ENCODE assay signal across 8 mouse cellular contexts in genomic region chr1:161251417-161252265, GRCm38 (mm10). TPM values are rescaled to one million over a fixed set of nuclear protein-coding genes. Genes with fewer than 3 reads are reported as not detected.
A peak's percentile ranks its signal among the peaks of the same experiment; 100 is the strongest.
DNase-seq lines count a peak whose midpoint lies in the region; ATAC-seq and TF ChIP-seq lines count a peak whose summit lies in the region.

No protein-coding gene starts in this region.

- no peak for TF ChIP-seq CTCF in left cerebral cortex, adult 2 months (IDR thresholded peaks at IDR 0.05)

- no peaks in the 10 kb centered on the region for H3K36me3 ChIP-seq in intestine, embryonic 15.5 days
- H3K36me3 ChIP-seq in midbrain, embryonic 13.5 days = peaks cover under 1% of the 10 kb centered on the region; the same call in 1 of the 2 replicates

- no peaks in the 10 kb centered on the region for H3K27me3 ChIP-seq in intestine, embryonic 15.5 days (replicated peaks)
- H3K27me3 ChIP-seq in midbrain, embryonic 13.5 days = peaks cover 9% of the 10 kb centered on the region

- WGBS in intestine, embryonic 15.5 days = 65% methylated on average over 9 of the region's 9 CpGs
- 73% methylated on average over 9 of the region's 9 CpGs for WGBS in midbrain, embryonic 13.5 days

- no peak overlapping the region for H3K9ac ChIP-seq in intestine, embryonic 15.5 days
- peak overlapping the region; percentile 85 for H3K9ac ChIP-seq in midbrain, embryonic 13.5 days (replicated peaks)

- H3K4me3 ChIP-seq in left cerebral cortex, adult 2 months = peak overlapping the region; percentile 95
- H3K4me3 ChIP-seq in intestine, embryonic 15.5 days (replicated peaks) = peak overlapping the region; percentile 76
- H3K4me3 ChIP-seq in midbrain, embryonic 13.5 days (replicated peaks) = peak overlapping the region; percentile 89

- ATAC-seq in intestine, embryonic 15.5 days = peak; percentile 33; the same call in 1 of the 2 replicates
- no peak for ATAC-seq in midbrain, embryonic 13.5 days

- no peak for DNase-seq in left cerebral cortex, adult 2 months (ENCODE audit: extremely low spot score in 1 of 2, low spot score in 2 of 2)
- no peak for DNase-seq in left cerebral cortex, adult 18-20 months (ENCODE audit: low spot score in 2 of 2)
- peak; percentile 14 for DNase-seq in embryo, embryonic 11 days
- no peak for DNase-seq in gastrocnemius, postnatal 25 days
- no peak for DNase-seq in layer of hippocampus, postnatal 14 days (ENCODE audit: low spot score in 2 of 2)
- DNase-seq in frontal cortex, postnatal 14 days (ENCODE audit: low spot score in 2 of 2) = no peak

- H3K27ac ChIP-seq in left cerebral cortex, adult 2 months = peak overlapping the region; percentile 58; the same call in 1 of the 2 replicates
- no peak overlapping the region for H3K27ac ChIP-seq in intestine, embryonic 15.5 days
- no peak overlapping the region for H3K27ac ChIP-seq in midbrain, embryonic 13.5 days

- H3K4me1 ChIP-seq in intestine, embryonic 15.5 days (replicated peaks) = 0 out of 2 replicates have a peak, but pooled peaks cover 15% of the 10 kb centered on the region
- peaks cover 33% of the 10 kb centered on the region for H3K4me1 ChIP-seq in midbrain, embryonic 13.5 days (replicated peaks)

- H3K4me2 ChIP-seq in intestine, embryonic 15.5 days (replicated peaks) = peak overlapping the region; percentile 79
- peak overlapping the region; percentile 92 for H3K4me2 ChIP-seq in midbrain, embryonic 13.5 days (replicated peaks)

- H3K9me3 ChIP-seq in intestine, embryonic 15.5 days = no peaks in the 10 kb centered on the region
- no peaks in the 10 kb centered on the region for H3K9me3 ChIP-seq in midbrain, embryonic 13.5 days

- intact Hi-C loops in left cerebral cortex, adult 2 months (cut with DNase I) = loop anchor here (5.0 kb wide), 1 partner anchor 119 kb away; the partner anchor contains the start of gene Klhl20

RNA-seq across cellular contexts. Expression of gene Prdx6, which starts 0.6 kb away (rescaled TPM):
- 100 to 1,000 TPM; 321 to 326 TPM for total RNA-seq in left cerebral cortex, adult 2 months (2021)
- 100 to 1,000 TPM; 311 to 324 TPM for total RNA-seq in left cerebral cortex, adult 18-20 months (2021)
- 484 and 495 TPM in 2 replicates for polyA plus RNA-seq in intestine, embryonic 15.5 days (2015; fragmentation: Nextera tagmentation; extraction: Ambion mirVana)
- 211 and 220 TPM in 2 replicates for polyA plus RNA-seq in midbrain, embryonic 13.5 days (2015; fragmentation: Nextera tagmentation; extraction: Ambion mirVana)
- 100 to 1,000 TPM in 1 of 2 experiments, 10 to 100 TPM in 1; 92.8 to 127 TPM for total RNA-seq in gastrocnemius, postnatal 25 days (2021)
- 100 to 1,000 TPM; 268 to 278 TPM for total RNA-seq in layer of hippocampus, postnatal 14 days (2021)
